Mouse (Mus musculus): ENCODE measurements around the gene Dnmt3a. TPM values are rescaled to one million over a fixed set of nuclear protein-coding genes. Genes with fewer than 3 reads are reported as not detected.
A peak's percentile ranks its signal among the peaks of the same experiment; 100 is the strongest.
"Not testable (repeated sequence)": the region's sequence is repeated elsewhere in the genome, so short reads cannot be mapped to it uniquely, and the experiment has no call there.

The Dnmt3a gene
- polyA plus RNA-seq, 1 experiment from 2014 or later, result 83.1 TPM

- Histone ChIP-seq H3K9ac (replicated peaks; ENCODE audit: low read depth, low read length) (no peak overlapping the region), H3K9me3 (ENCODE audit: control insufficient read depth, low read depth, low read length) (no peaks in the 10 kb centered on the region), H3K27me3 (ENCODE audit: control insufficient read depth, insufficient read depth, low read length) (no peaks in the 10 kb centered on the region), H3K4me2 (replicated peaks; ENCODE audit: low read depth, low read length) (no peak overlapping the region), H3K4me1 (ENCODE audit: control insufficient read depth, insufficient read depth, low read length) (peaks cover 6% of the 10 kb centered on the region; the same call in 1 of the 2 replicates), H3K36me3 (ENCODE audit: control insufficient read depth, insufficient read depth, low read length) (peaks cover 4% of the 10 kb centered on the region; the same call in 1 of the 2 replicates), H3K27ac (ENCODE audit: low read length) (no peak overlapping the region), H3K4me3 (ENCODE audit: low read depth, low read length) (no peak overlapping the region)
- WGBS, result 19% methylated on average over 14 of the region's 14 CpGs
- 0 out of 2 replicates have a peak, but pooled peaks have one; percentile 46 for ATAC-seq (ENCODE audit: insufficient number of reproducible peaks, insufficient read depth, low FRiP score, low read depth)
Measured at GRCm38 (mm10) chr12:3917668-3918341, 112.0 kb downstream of the Dnmt3a start.

DNA sequence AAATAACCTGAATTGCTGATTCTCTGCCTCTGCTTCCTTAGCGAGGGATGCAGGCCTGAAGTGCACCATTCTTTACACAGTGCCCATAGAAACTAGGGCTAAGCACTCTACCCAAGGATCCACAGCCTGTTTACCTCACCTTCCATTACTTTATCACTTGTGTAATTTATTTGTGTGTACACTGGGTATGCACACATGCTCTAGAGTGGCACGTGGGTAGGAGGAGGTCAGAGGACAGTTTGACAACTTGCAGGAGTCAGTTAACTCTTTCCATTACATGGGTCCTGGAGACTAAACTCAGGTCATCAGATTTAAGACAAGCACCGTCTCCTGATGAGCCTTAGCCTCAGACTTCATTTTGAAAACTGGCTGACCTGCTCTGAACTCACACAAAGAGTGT lies 112.8 kb downstream of the Dnmt3a start:
- WGBS, result 46% methylated on average over 3 of the region's 3 CpGs
- Histone ChIP-seq H3K36me3 (ENCODE audit: control insufficient read depth, insufficient read depth, low read length) (0 out of 2 replicates have a peak, but pooled peaks cover 4% of the 10 kb centered on the region), H3K4me2 (replicated peaks; ENCODE audit: low read depth, low read length) (no peak overlapping the region), H3K27ac (ENCODE audit: low read length) (no peak overlapping the region), H3K27me3 (ENCODE audit: control insufficient read depth, insufficient read depth, low read length) (no peaks in the 10 kb centered on the region), H3K4me3 (ENCODE audit: low read depth, low read length) (no peak overlapping the region), H3K9me3 (ENCODE audit: control insufficient read depth, low read depth, low read length) (no peaks in the 10 kb centered on the region), H3K4me1 (ENCODE audit: control insufficient read depth, insufficient read depth, low read length) (peaks cover 6% of the 10 kb centered on the region; the same call in 1 of the 2 replicates), H3K9ac (replicated peaks; ENCODE audit: low read depth, low read length) (no peak overlapping the region)
- ATAC-seq (ENCODE audit: insufficient number of reproducible peaks, insufficient read depth, low FRiP score, low read depth), result no peak

DNA sequence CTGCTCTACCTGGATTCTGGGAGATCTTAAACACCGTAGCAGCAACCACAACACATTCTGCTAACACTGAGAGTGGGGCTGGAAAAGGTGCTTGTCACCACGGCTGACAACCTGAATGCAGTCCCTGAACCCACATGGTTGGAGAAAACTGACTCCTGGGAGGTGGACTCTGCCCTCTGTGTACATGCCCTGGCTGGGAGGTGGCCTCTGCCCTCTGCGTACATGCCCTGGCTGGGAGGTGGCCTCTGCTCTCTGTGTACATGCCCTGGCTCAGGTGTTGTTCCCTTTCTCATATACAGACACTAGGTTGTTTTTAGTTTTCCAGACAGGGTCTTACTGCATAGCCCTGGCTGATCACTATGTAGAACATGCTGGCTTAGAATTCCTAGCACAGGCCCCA lies 113.6 kb downstream of the Dnmt3a start:
- peaks cover 6% of the 10 kb centered on the region; the same call in 1 of the 2 replicates for H3K4me1 ChIP-seq (ENCODE audit: control insufficient read depth, insufficient read depth, low read length)
- no peaks in the 10 kb centered on the region for H3K9me3 ChIP-seq (ENCODE audit: control insufficient read depth, low read depth, low read length)
- no peak overlapping the region for H3K4me3 ChIP-seq (ENCODE audit: low read depth, low read length)
- 66% methylated on average over 3 of the region's 3 CpGs for WGBS
- H3K27ac ChIP-seq (ENCODE audit: low read length), result no peak overlapping the region
- no peak overlapping the region for H3K9ac ChIP-seq (replicated peaks; ENCODE audit: low read depth, low read length)
- 0 out of 2 replicates have a peak, but pooled peaks cover 3% of the 10 kb centered on the region for H3K36me3 ChIP-seq (ENCODE audit: control insufficient read depth, insufficient read depth, low read length)
- ATAC-seq (ENCODE audit: insufficient number of reproducible peaks, insufficient read depth, low FRiP score, low read depth), result peak; percentile 42; the same call in 1 of the 2 replicates
- no peak overlapping the region for H3K4me2 ChIP-seq (replicated peaks; ENCODE audit: low read depth, low read length)
- H3K27me3 ChIP-seq (ENCODE audit: control insufficient read depth, insufficient read depth, low read length), result no peaks in the 10 kb centered on the region

DNA sequence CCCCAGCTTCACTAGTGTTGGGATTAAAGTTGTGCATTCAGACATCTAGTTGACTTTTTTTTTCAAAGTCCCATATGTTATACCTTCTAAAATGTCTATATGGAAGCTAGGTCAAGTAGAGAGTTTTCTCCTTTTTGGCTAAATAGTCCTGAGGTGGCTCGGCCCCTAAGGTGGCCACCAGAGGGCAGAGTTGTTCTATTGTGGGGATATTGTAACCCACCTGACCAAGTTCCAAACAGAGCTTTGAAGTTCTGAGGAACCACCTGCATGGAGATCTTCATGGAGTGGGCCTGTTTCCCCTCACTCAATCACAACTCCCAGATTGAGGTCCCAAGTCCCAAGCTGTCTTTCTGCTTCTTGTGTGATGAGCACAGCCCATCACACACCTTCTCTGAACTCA lies 120.3 kb downstream of the Dnmt3a start:
- 0% methylated on average over 1 of the region's 1 CpGs for WGBS
- no peaks in the 10 kb centered on the region for H3K9me3 ChIP-seq (ENCODE audit: control insufficient read depth, low read depth, low read length)
- no peak overlapping the region for H3K27ac ChIP-seq (ENCODE audit: low read length)
- no peaks in the 10 kb centered on the region for H3K36me3 ChIP-seq (ENCODE audit: control insufficient read depth, insufficient read depth, low read length)
- peak; percentile 63; the same call in 1 of the 2 replicates for ATAC-seq (ENCODE audit: insufficient number of reproducible peaks, insufficient read depth, low FRiP score, low read depth)
- H3K27me3 ChIP-seq (ENCODE audit: control insufficient read depth, insufficient read depth, low read length), result no peaks in the 10 kb centered on the region
- H3K4me2 ChIP-seq (replicated peaks; ENCODE audit: low read depth, low read length), result no peak overlapping the region
- peaks cover 6% of the 10 kb centered on the region; the same call in 1 of the 2 replicates for H3K4me1 ChIP-seq (ENCODE audit: control insufficient read depth, insufficient read depth, low read length)
- H3K9ac ChIP-seq (replicated peaks; ENCODE audit: low read depth, low read length), result no peak overlapping the region
- H3K4me3 ChIP-seq (ENCODE audit: low read depth, low read length), result no peak overlapping the region

DNA sequence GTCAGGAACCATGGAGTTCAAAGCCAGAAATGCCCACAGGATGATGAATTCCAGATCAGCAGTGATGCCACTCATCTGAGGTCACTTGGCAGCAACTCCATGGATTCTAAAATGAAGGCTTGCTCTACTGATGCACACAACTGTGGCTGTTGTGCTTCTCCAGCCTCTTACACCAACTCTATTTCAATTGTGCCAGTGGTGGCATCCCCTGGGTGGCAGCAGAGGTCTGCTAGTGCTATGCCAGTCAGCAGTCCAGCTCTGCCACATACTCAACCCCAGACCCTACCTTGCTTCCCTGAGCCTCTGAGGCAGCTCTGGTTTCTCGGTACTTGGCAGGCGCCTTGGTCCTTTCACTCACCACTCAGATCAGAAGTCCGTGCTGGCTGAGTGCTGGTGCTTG lies 123.0 kb downstream of the Dnmt3a start:
- Histone ChIP-seq H3K4me2 (replicated peaks; ENCODE audit: low read depth, low read length) (no peak overlapping the region), H3K36me3 (ENCODE audit: control insufficient read depth, insufficient read depth, low read length) (no peaks in the 10 kb centered on the region), H3K27ac (ENCODE audit: low read length) (no peak overlapping the region), H3K9ac (replicated peaks; ENCODE audit: low read depth, low read length) (no peak overlapping the region), H3K4me1 (ENCODE audit: control insufficient read depth, insufficient read depth, low read length) (no peaks in the 10 kb centered on the region), H3K9me3 (ENCODE audit: control insufficient read depth, low read depth, low read length) (no peaks in the 10 kb centered on the region), H3K27me3 (ENCODE audit: control insufficient read depth, insufficient read depth, low read length) (no peaks in the 10 kb centered on the region), H3K4me3 (ENCODE audit: low read depth, low read length) (no peak overlapping the region)
- no peak for ATAC-seq (ENCODE audit: insufficient number of reproducible peaks, insufficient read depth, low FRiP score, low read depth)
- 75% methylated on average over 3 of the region's 3 CpGs for WGBS

- not testable (repeated sequence) for ATAC-seq (ENCODE audit: insufficient number of reproducible peaks, insufficient read depth, low FRiP score, low read depth); H3K4me1 ChIP-seq (ENCODE audit: control insufficient read depth, insufficient read depth, low read length); H3K9me3 ChIP-seq (ENCODE audit: control insufficient read depth, low read depth, low read length); H3K9ac ChIP-seq (replicated peaks; ENCODE audit: low read depth, low read length); H3K4me3 ChIP-seq (ENCODE audit: low read depth, low read length); H3K36me3 ChIP-seq (ENCODE audit: control insufficient read depth, insufficient read depth, low read length); H3K27ac ChIP-seq (ENCODE audit: low read length); H3K4me2 ChIP-seq (replicated peaks; ENCODE audit: low read depth, low read length); H3K27me3 ChIP-seq (ENCODE audit: control insufficient read depth, insufficient read depth, low read length)
- 90% methylated on average over 30 of the region's 47 CpGs for WGBS
Measured at GRCm38 (mm10) chr12:3930090-3930865, 124.5 kb downstream of the Dnmt3a start.

GRCm38 (mm10) chr12:3942026-3942425 lies 136.2 kb downstream of the Dnmt3a start:
- H3K4me1 ChIP-seq (ENCODE audit: control insufficient read depth, insufficient read depth, low read length), result no peaks in the 10 kb centered on the region
- H3K27ac ChIP-seq (ENCODE audit: low read length), result no peak overlapping the region
- H3K4me2 ChIP-seq (replicated peaks; ENCODE audit: low read depth, low read length), result no peak overlapping the region
- no peak for ATAC-seq (ENCODE audit: insufficient number of reproducible peaks, insufficient read depth, low FRiP score, low read depth)
- 45% methylated on average over 11 of the region's 11 CpGs for WGBS
- H3K4me3 ChIP-seq (ENCODE audit: low read depth, low read length), result no peak overlapping the region
- H3K9me3 ChIP-seq (ENCODE audit: control insufficient read depth, low read depth, low read length), result no peaks in the 10 kb centered on the region
- no peaks in the 10 kb centered on the region for H3K36me3 ChIP-seq (ENCODE audit: control insufficient read depth, insufficient read depth, low read length)
- H3K27me3 ChIP-seq (ENCODE audit: control insufficient read depth, insufficient read depth, low read length), result no peaks in the 10 kb centered on the region
- H3K9ac ChIP-seq (replicated peaks; ENCODE audit: low read depth, low read length), result no peak overlapping the region

DNA sequence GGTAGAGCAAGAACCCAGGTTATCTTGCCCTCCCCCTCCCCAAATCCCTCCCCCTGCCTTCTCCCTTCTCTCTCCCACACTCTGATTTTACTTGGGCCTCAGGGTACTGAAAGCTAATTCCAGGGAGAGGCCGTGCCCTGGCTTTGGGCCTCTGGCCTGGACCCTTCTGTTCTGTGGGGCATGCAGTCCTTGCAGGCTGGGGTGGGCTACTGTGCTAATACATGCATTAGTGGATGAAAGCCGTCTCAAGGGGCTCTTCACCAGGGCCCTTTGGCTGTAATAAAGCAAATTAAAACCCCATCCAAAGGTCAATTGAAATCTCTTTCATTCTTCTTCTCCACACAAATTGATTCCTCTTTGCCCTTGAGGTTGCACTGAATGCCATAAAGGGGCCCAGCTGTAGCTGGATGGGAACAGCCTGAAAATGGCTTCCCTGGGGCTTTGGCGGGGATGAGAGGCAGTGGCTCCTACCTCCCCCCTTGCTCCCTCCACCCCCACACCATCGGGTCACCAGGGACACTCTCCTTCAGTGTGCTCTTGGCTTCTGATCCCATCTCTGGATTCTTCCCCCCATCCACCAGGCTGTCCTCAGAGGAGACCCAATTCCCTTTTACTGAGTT lies 138.8 kb downstream of the Dnmt3a start:
- H3K9ac ChIP-seq (replicated peaks; ENCODE audit: low read depth, low read length), result no peak overlapping the region
- no peak overlapping the region for H3K27ac ChIP-seq (ENCODE audit: low read length)
- H3K9me3 ChIP-seq (ENCODE audit: control insufficient read depth, low read depth, low read length), result no peaks in the 10 kb centered on the region
- no peaks in the 10 kb centered on the region for H3K27me3 ChIP-seq (ENCODE audit: control insufficient read depth, insufficient read depth, low read length)
- no peaks in the 10 kb centered on the region for H3K36me3 ChIP-seq (ENCODE audit: control insufficient read depth, insufficient read depth, low read length)
- H3K4me3 ChIP-seq (ENCODE audit: low read depth, low read length), result no peak overlapping the region
- 56% methylated on average over 4 of the region's 4 CpGs for WGBS
- H3K4me1 ChIP-seq (ENCODE audit: control insufficient read depth, insufficient read depth, low read length), result no peaks in the 10 kb centered on the region
- no peak overlapping the region for H3K4me2 ChIP-seq (replicated peaks; ENCODE audit: low read depth, low read length)
- ATAC-seq (ENCODE audit: insufficient number of reproducible peaks, insufficient read depth, low FRiP score, low read depth), result no peak

Measured in stomach, embryonic 14.5 days (tissue).